Mouse (Mus musculus) thymus, adult 2 months (tissue): ENCODE measurements around the gene Smc2.

Source experiments
- CTCF ChIP-seq: fragments of 200-500 bp; IDR thresholded peaks from 2 replicates; pipeline ENCODE4 v1.5.1; 2012; ENCODE audit warnings: mild to moderate bottlenecking, control low read depth, low read length, moderate library complexity, borderline replicate concordance; ENCODE audit not compliant: control insufficient read depth, poor library complexity, insufficient read depth; ENCODE audit errors: extremely low read depth
- POLR2A ChIP-seq: fragments of 200-500 bp; IDR thresholded peaks from 2 replicates; pipeline ENCODE4 v1.6.1; 2012; ENCODE audit warnings: mild to moderate bottlenecking, low read length, control low read depth, moderate library complexity; ENCODE audit not compliant: control insufficient read depth, poor library complexity, insufficient read depth; ENCODE audit errors: extremely low read depth

DNA sequence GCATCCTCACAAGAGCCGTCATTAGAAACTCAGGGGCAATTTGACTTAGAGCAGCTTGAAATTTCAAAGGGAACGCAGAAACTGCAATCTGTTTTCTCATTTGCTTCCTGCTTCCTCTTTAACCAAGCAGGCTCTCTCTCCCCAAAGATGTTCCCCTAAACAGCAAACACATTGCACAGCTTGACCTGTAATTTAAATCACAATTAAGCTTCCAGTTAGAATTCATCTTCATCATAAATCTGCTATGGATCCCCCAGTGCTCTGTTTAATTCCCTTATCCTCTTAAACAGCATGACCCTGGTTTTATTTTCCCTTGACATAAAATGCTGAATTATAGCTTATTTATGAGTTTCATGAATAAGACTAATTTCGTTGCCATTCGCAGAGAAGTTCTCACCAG, 15.4 kb upstream of the Smc2 start:
- no peak for TF ChIP-seq POLR2A
- no peak for TF ChIP-seq CTCF
